Mouse (Mus musculus): ENCODE measurements around the gene Gimap9. TPM values are rescaled to one million over a fixed set of nuclear protein-coding genes. Genes with fewer than 3 reads are reported as not detected.

Gene Gimap9
- polyA plus RNA-seq, 1 experiment from 2014 or later: 13.6 TPM

GRCm38 (mm10) chr6:48698066-48698856 is 22.3 kb downstream of the Gimap9 start:
- H3K4me2 ChIP-seq: no peak overlapping the region
- WGBS: 71% methylated on average over 7 of the region's 7 CpGs
- ATAC-seq (ENCODE audit: insufficient number of reproducible peaks, insufficient read depth, low FRiP score, low TSS enrichment, low read depth): no peak
- no peak overlapping the region for H3K4me3 ChIP-seq
- no peaks in the 10 kb centered on the region for H3K27me3 ChIP-seq
- no peaks in the 10 kb centered on the region for H3K36me3 ChIP-seq
- H3K27ac ChIP-seq: no peak overlapping the region
- no peak overlapping the region for H3K9ac ChIP-seq
- H3K9me3 ChIP-seq: no peaks in the 10 kb centered on the region
- H3K4me1 ChIP-seq: no peaks in the 10 kb centered on the region

DNA sequence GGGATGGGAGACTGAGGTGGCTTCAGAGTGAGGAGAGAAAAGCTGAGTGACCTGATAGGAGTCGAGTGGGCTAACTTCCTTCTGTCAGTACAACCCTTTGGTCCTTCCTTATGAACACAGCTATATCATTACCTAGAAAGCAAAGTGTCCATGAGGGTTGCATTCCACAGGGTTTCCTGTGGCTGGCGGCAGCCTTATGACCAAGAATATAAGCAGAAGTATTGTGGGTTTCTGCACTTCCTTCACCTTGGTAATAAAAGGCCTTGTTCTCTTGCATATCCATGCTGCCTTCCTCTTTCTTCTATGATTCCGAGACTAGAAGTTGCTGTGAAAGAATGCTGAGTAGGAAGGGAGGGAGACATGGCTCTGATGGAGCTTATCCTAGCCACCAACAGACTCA is 23.0 kb downstream of the Gimap9 start:
- H3K27ac ChIP-seq: no peak overlapping the region
- no peaks in the 10 kb centered on the region for H3K36me3 ChIP-seq
- no peak overlapping the region for H3K4me2 ChIP-seq
- no peak overlapping the region for H3K4me3 ChIP-seq
- H3K27me3 ChIP-seq: no peaks in the 10 kb centered on the region
- H3K4me1 ChIP-seq: no peaks in the 10 kb centered on the region
- no peak for ATAC-seq (ENCODE audit: insufficient number of reproducible peaks, insufficient read depth, low FRiP score, low TSS enrichment, low read depth)
- H3K9me3 ChIP-seq: no peaks in the 10 kb centered on the region
- no peak overlapping the region for H3K9ac ChIP-seq
- 83% methylated on average over 3 of the region's 3 CpGs for WGBS

DNA sequence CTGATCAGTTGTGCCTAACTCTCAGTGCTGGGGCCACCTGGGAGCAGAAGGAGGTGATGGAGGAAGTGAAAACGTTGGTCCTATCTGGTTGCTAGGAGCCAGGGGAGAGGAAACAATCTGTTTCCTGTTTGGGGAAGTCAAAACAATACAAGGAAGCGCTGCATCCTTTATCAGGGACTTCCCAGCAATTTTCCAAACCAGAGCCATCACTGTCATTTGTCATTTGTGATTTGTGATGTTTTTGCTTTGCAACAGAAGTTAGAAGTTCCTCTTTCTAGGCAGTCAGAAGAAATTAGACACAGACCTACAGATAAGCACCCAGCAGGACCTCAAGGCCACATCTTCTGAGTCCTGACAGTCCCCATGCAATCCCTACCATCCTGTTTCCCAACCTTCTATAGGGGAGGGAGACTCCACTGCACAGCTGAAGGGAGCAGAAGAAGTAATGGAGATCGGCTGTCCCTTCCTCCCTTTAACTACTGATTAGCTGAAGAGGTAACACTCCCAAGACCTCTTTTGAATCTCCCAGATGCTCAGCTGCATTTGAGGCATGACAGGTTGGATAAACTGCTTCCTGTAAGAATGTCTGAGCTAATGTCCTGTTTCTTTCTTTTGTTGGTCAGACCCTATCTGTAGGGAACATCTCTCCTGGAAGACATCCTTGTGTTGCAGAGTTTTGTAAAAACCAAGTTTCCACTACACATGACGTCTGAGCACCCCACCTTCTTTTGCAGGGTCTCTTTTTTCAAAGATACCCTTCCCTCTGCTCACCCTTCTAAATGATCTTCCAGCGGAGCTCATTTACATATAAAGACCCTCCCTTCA is 24.5 kb downstream of the Gimap9 start:
- Histone ChIP-seq H3K36me3 (no peaks in the 10 kb centered on the region), H3K4me2 (no peak overlapping the region), H3K9me3 (no peaks in the 10 kb centered on the region), H3K9ac (no peak overlapping the region), H3K27me3 (no peaks in the 10 kb centered on the region), H3K4me3 (no peak overlapping the region), H3K27ac (peak overlapping the region; percentile 44; the same call in 1 of the 2 replicates), H3K4me1 (no peaks in the 10 kb centered on the region)
- no peak for ATAC-seq (ENCODE audit: insufficient number of reproducible peaks, insufficient read depth, low FRiP score, low TSS enrichment, low read depth)
- 46% methylated on average over 5 of the region's 5 CpGs for WGBS

GRCm38 (mm10) chr6:48702146-48702545 is 26.2 kb downstream of the Gimap9 start:
- H3K4me1 ChIP-seq: no peaks in the 10 kb centered on the region
- no peaks in the 10 kb centered on the region for H3K36me3 ChIP-seq
- no peaks in the 10 kb centered on the region for H3K27me3 ChIP-seq
- no peak overlapping the region for H3K9ac ChIP-seq
- WGBS: 73% methylated on average over 7 of the region's 7 CpGs
- H3K27ac ChIP-seq: no peak overlapping the region
- no peak for ATAC-seq (ENCODE audit: insufficient number of reproducible peaks, insufficient read depth, low FRiP score, low TSS enrichment, low read depth)
- H3K9me3 ChIP-seq: no peaks in the 10 kb centered on the region
- no peak overlapping the region for H3K4me2 ChIP-seq
- no peak overlapping the region for H3K4me3 ChIP-seq

GRCm38 (mm10) chr6:48702601-48703000 is 26.7 kb downstream of the Gimap9 start:
- WGBS: 61% methylated on average over 5 of the region's 5 CpGs
- H3K4me3 ChIP-seq: no peak overlapping the region

DNA sequence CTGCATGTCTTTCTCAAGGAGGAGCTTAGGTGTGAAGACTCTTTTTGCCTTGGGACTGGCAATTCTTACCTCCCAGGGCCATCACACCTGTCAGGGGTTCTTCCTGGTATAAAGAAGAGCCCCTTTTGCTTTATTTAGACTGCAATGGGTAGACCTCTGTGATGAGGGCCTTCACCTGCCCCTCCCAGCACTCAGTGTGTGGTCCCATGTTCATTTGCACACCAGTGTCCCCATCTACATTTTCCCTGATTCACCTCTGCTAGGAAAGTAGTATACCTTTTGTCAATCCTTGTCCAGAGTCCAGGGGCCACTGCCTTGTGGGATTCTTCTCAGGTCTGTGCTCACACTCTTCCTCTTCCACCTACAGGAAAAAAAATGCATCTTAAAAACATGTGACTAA is 28.2 kb downstream of the Gimap9 start:
- H3K27me3 ChIP-seq: no peaks in the 10 kb centered on the region
- H3K27ac ChIP-seq: no peak overlapping the region
- H3K9ac ChIP-seq: no peak overlapping the region
- no peaks in the 10 kb centered on the region for H3K4me1 ChIP-seq
- H3K4me3 ChIP-seq: no peak overlapping the region
- ATAC-seq (ENCODE audit: insufficient number of reproducible peaks, insufficient read depth, low FRiP score, low TSS enrichment, low read depth): no peak
- H3K4me2 ChIP-seq: no peak overlapping the region
- H3K36me3 ChIP-seq: no peaks in the 10 kb centered on the region
- H3K9me3 ChIP-seq: no peaks in the 10 kb centered on the region

More at GRCm38 (mm10) chr6:48702601-48703000, 26.7 kb downstream of the Gimap9 start:
- Histone ChIP-seq H3K27me3 (no peaks in the 10 kb centered on the region), H3K9ac (no peak overlapping the region), H3K9me3 (no peaks in the 10 kb centered on the region), H3K4me1 (no peaks in the 10 kb centered on the region), H3K4me2 (no peak overlapping the region), H3K36me3 (no peaks in the 10 kb centered on the region), H3K27ac (no peak overlapping the region)
- ATAC-seq (ENCODE audit: insufficient number of reproducible peaks, insufficient read depth, low FRiP score, low TSS enrichment, low read depth): no peak

DNA sequence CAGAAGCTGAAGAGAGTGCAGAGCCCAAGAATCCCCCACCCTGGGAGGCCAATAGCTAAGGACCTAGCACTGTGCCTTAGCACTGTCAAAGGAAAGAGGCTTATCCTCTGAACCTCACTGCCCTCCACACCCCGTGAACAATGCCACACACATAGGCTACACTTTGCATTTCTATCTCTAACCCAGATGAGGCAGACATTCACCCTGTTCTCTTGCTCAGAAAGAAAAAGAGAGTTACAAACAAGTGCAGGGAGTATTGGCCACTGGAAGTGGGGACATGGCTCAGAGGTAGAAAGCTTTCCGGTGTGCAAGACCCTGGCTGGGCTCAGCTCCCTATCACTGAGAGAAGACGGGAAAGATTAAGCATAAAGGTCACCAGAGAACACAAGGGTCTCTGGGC is 30.2 kb downstream of the Gimap9 start:
- H3K36me3 ChIP-seq: no peaks in the 10 kb centered on the region
- no peak overlapping the region for H3K4me3 ChIP-seq
- 0 out of 2 replicates have a peak overlapping the region, but pooled peaks have one; percentile 11 for H3K4me2 ChIP-seq
- no peak overlapping the region for H3K9ac ChIP-seq
- no peak overlapping the region for H3K27ac ChIP-seq
- no peaks in the 10 kb centered on the region for H3K4me1 ChIP-seq
- H3K9me3 ChIP-seq: no peaks in the 10 kb centered on the region
- 57% methylated on average over 3 of the region's 3 CpGs for WGBS
- H3K27me3 ChIP-seq: no peaks in the 10 kb centered on the region
- ATAC-seq (ENCODE audit: insufficient number of reproducible peaks, insufficient read depth, low FRiP score, low TSS enrichment, low read depth): no peak

DNA sequence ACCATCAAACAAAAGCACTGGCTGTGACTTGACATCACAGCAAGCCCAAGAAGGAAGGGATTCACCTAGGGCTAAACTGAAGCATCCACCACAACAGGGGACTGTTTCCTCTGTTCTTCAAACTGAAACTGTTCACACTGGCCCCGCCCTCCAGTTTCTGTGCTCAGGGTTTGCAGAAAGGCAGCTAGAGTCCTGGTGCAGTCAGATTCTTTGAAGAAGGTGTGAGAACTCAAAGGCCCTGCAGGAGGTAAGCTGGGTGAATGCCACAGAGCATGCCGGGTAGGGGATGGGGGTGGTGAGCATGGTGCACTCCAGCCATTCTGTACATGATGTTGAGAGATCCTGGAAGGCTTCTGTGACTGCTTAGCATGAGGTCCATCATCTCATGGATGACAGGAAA is 42.5 kb downstream of the Gimap9 start, which contains the start of the genes Gm28053 and Gimap7:
Gm28053 (plus strand) TSS at position 153 of the 400 bp plus-strand sequence.
Gimap7 (plus strand) TSS at position 167 of the 400 bp plus-strand sequence.
- no peak for ATAC-seq (ENCODE audit: insufficient number of reproducible peaks, insufficient read depth, low FRiP score, low TSS enrichment, low read depth)
- no peaks in the 10 kb centered on the region for H3K9me3 ChIP-seq
- H3K4me3 ChIP-seq: no peak within 1 kb of the TSS
- H3K27me3 ChIP-seq: no peaks in the 10 kb centered on the region
- H3K4me1 ChIP-seq: no peaks in the 10 kb centered on the region
- H3K36me3 ChIP-seq: no peaks in the 10 kb centered on the region
- H3K27ac ChIP-seq: no peak within 1 kb of the TSS
- 57% methylated on average over 2 of the region's 2 CpGs for WGBS
- H3K4me2 ChIP-seq: no peak within 1 kb of the TSS
- no peak within 1 kb of the TSS for H3K9ac ChIP-seq

GRCm38 (mm10) chr6:48720326-48720725 is 44.4 kb downstream of the Gimap9 start:
- 76% methylated on average over 4 of the region's 4 CpGs for WGBS
- H3K27me3 ChIP-seq: no peaks in the 10 kb centered on the region
- H3K4me1 ChIP-seq: no peaks in the 10 kb centered on the region
- no peak overlapping the region for H3K4me2 ChIP-seq
- no peaks in the 10 kb centered on the region for H3K9me3 ChIP-seq
- no peak overlapping the region for H3K27ac ChIP-seq
- H3K9ac ChIP-seq: no peak overlapping the region
- ATAC-seq (ENCODE audit: insufficient number of reproducible peaks, insufficient read depth, low FRiP score, low TSS enrichment, low read depth): no peak
- no peak overlapping the region for H3K4me3 ChIP-seq
- H3K36me3 ChIP-seq: no peaks in the 10 kb centered on the region

GRCm38 (mm10) chr6:48723468-48723867 is 47.5 kb downstream of the Gimap9 start:
- Histone ChIP-seq H3K9ac (no peak overlapping the region), H3K27me3 (no peaks in the 10 kb centered on the region), H3K36me3 (no peaks in the 10 kb centered on the region), H3K27ac (no peak overlapping the region), H3K9me3 (no peaks in the 10 kb centered on the region), H3K4me3 (no peak overlapping the region), H3K4me1 (no peaks in the 10 kb centered on the region), H3K4me2 (no peak overlapping the region)
- ATAC-seq (ENCODE audit: insufficient number of reproducible peaks, insufficient read depth, low FRiP score, low TSS enrichment, low read depth): no peak
- 83% methylated on average over 8 of the region's 8 CpGs for WGBS

GRCm38 (mm10) chr6:48725476-48725875 is 49.5 kb downstream of the Gimap9 start:
- H3K4me3 ChIP-seq: no peak overlapping the region
- 0 out of 2 replicates have a peak, but pooled peaks have one; percentile 52 for ATAC-seq (ENCODE audit: insufficient number of reproducible peaks, insufficient read depth, low FRiP score, low TSS enrichment, low read depth)

More at GRCm38 (mm10) chr6:48725476-48725875, 49.5 kb downstream of the Gimap9 start:
- H3K4me1 ChIP-seq: no peaks in the 10 kb centered on the region
- no peak overlapping the region for H3K4me2 ChIP-seq
- H3K9ac ChIP-seq: no peak overlapping the region
- no peaks in the 10 kb centered on the region for H3K9me3 ChIP-seq
- no peaks in the 10 kb centered on the region for H3K36me3 ChIP-seq
- no peak overlapping the region for H3K27ac ChIP-seq
- no peaks in the 10 kb centered on the region for H3K27me3 ChIP-seq
- 7% methylated on average over 1 of the region's 1 CpGs for WGBS
